Mouse (Mus musculus): Measurements from ENCODE around the gene Pfn4. TPM values are rescaled to one million over a fixed set of nuclear protein-coding genes. Genes with fewer than 3 reads are reported as not detected.

The Pfn4 gene
- polyA plus RNA-seq, 1 experiment from 2014 or later, result 11.8 TPM

DNA sequence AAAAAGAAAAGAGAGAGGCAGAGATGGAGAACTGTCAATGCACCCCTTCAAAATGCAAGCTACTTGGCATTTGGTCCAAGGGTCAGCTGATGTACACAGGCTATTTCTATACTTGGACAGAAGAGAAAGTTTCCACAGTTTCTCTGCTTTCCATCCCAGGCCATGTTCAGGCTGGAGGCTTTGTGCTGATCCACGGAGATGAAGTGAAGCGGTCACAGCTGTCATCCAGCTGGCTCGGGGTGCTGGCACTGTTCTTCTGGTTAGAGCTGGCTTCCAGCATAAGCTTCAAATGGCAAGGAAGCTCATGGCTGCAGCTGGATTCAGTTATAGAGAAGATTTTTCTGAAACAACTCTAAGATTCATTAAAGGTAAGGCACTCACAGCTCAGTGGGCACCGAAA is 44.8 kb downstream of the Pfn4 start:
- Histone ChIP-seq H3K9me3 (replicated peaks; ENCODE audit: control insufficient read depth, low read length) (no peaks in the 10 kb centered on the region), H3K9ac (ENCODE audit: low read length) (no peak overlapping the region), H3K27me3 (replicated peaks; ENCODE audit: control insufficient read depth, insufficient read depth, low read length) (no peaks in the 10 kb centered on the region), H3K4me3 (ENCODE audit: low read depth, low read length) (no peak overlapping the region), H3K4me2 (ENCODE audit: low read length) (no peak overlapping the region), H3K4me1 (ENCODE audit: control insufficient read depth, insufficient read depth, low read length) (peaks cover 6% of the 10 kb centered on the region), H3K27ac (ENCODE audit: low read depth, low read length) (no peak overlapping the region), H3K36me3 (ENCODE audit: control insufficient read depth, insufficient read depth, low read length) (no peaks in the 10 kb centered on the region)
- 85% methylated on average over 4 of the region's 4 CpGs for WGBS
- ATAC-seq (no peak), DNase-seq (ENCODE audit: low spot score) (no peak)

DNA sequence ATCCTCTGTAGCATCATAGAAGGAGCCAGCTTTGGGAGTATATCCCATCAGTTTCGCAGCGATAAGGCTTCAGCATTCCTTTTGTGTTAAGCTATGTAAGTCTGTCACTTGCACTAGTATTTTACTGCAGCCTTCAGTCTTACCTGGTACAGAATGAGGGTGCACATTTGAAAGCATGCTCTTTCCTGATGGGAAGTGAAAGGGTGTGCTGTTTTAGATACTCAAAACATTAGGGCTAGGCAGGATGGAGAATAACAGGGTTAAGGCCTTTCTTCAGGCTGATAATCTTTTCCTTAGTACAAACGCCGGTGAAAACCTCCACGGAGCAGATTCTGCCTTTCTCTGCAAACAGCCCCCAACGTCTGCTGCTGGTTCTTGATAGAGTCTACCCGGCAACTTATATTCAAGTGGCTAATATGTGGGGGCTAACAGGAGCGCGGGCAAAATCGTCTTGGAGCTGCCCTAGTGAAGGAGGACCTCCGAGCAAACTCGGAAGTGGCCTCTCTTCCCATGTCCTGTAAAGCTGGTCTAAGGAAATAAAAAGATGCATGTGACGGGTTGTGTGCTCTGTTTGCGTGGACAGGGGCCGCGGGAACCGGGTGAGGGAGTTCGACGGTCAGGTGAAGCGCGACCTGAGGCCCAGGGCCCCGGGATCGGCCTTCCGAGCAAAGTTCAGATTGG is 48.0 kb downstream of the Pfn4 start:
- WGBS, result 9% methylated on average over 24 of the region's 24 CpGs
- Histone ChIP-seq H3K27me3 (replicated peaks; ENCODE audit: control insufficient read depth, insufficient read depth, low read length) (no peaks in the 10 kb centered on the region), H3K27ac (ENCODE audit: low read depth, low read length) (peak overlapping the region; percentile 74; the same call in 1 of the 2 replicates), H3K4me1 (ENCODE audit: control insufficient read depth, insufficient read depth, low read length) (peaks cover 7% of the 10 kb centered on the region), H3K4me2 (ENCODE audit: low read length) (peak overlapping the region; percentile 59), H3K36me3 (ENCODE audit: control insufficient read depth, insufficient read depth, low read length) (peaks cover 13% of the 10 kb centered on the region), H3K4me3 (ENCODE audit: low read depth, low read length) (peak overlapping the region; percentile 81), H3K9ac (ENCODE audit: low read length) (peak overlapping the region; percentile 69), H3K9me3 (replicated peaks; ENCODE audit: control insufficient read depth, low read length) (no peaks in the 10 kb centered on the region)
- ATAC-seq (peak; percentile 3; the same call in 1 of the 2 replicates), DNase-seq (ENCODE audit: low spot score) (no peak)

DNA sequence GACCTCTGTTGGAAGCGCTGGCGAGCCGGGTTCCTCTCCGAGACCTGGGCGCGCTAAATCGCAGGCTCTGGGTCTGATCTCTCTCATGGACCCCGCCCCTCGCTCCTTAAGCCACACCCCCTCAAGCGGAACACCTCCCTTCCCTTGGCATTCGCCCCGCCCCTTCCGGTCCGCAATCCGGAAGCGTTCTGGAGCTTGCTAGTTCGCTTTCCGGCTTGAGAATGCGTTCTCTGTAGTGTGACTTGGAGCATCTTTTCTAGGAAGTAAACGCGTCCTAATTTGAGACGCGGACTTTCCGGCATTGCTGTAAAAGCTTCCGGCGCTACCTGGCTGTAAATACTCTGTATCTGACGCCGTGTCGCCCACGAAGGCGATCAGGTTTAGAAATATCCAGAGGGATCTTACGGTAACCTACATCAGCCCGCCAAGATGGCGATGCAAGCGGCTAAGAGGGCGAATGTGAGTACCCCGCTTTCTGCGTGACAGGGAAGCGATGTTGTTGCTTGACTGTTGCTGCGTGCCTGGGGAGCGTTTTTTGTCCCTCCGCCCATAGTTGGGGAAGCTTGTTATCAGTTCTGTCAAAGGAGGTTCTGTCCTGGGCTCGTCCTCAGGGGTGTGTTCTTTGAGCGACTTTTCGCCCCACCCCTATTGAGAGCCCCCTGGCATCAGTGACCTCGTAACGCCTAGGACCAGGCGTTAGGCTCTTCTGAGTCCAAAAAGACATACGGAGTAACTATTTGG is 48.7 kb downstream of the Pfn4 start, which contains the start of gene Sf3b6:
Gene Sf3b6 (plus strand): TSS at position 184 of the 741 bp plus-strand sequence.
- Histone ChIP-seq H3K9me3 (replicated peaks; ENCODE audit: control insufficient read depth, low read length) (no peaks in the 10 kb centered on the region), H3K9ac (ENCODE audit: low read length) (peak within 1 kb of the TSS; percentile 69), H3K4me2 (ENCODE audit: low read length) (peak within 1 kb of the TSS; percentile 83), H3K4me1 (ENCODE audit: control insufficient read depth, insufficient read depth, low read length) (peaks cover 7% of the 10 kb centered on the region), H3K27ac (ENCODE audit: low read depth, low read length) (peak within 1 kb of the TSS; percentile 74; the same call in 1 of the 2 replicates), H3K36me3 (ENCODE audit: control insufficient read depth, insufficient read depth, low read length) (peaks cover 20% of the 10 kb centered on the region), H3K27me3 (replicated peaks; ENCODE audit: control insufficient read depth, insufficient read depth, low read length) (no peaks in the 10 kb centered on the region), H3K4me3 (ENCODE audit: low read depth, low read length) (peak within 1 kb of the TSS; percentile 81)
- under 1% methylated on average over 49 of the region's 49 CpGs for WGBS
- peak; percentile 99 for DNase-seq (ENCODE audit: low spot score)
- ATAC-seq, result peak; percentile 99

DNA sequence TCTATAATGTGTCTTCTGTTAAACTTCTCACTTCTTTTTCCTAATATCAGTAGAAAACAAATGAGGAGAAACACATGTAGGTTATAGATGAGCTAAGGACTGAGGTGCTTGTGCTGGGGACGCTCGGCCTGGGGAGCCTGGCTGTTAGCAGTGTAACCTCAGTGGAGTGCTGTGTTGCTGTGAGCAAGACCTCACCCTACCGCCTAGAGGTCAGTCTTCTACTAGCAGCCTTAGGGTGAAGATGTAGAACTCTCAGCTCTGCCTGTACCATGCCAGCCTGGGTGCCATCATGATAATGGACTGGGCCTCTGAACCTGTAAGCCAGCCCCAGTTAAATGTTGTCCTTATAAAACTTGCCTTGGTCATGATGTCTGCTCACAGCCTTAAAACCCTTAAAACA is 58.4 kb downstream of the Pfn4 start:
- ATAC-seq, result no peak
- Histone ChIP-seq H3K4me2 (ENCODE audit: low read length) (no peak overlapping the region), H3K9me3 (replicated peaks; ENCODE audit: control insufficient read depth, low read length) (no peaks in the 10 kb centered on the region), H3K9ac (ENCODE audit: low read length) (no peak overlapping the region), H3K27ac (ENCODE audit: low read depth, low read length) (no peak overlapping the region), H3K36me3 (ENCODE audit: control insufficient read depth, insufficient read depth, low read length) (peaks cover 58% of the 10 kb centered on the region), H3K4me3 (ENCODE audit: low read depth, low read length) (no peak overlapping the region), H3K4me1 (ENCODE audit: control insufficient read depth, insufficient read depth, low read length) (no peaks in the 10 kb centered on the region), H3K27me3 (replicated peaks; ENCODE audit: control insufficient read depth, insufficient read depth, low read length) (no peaks in the 10 kb centered on the region)
- no peak for DNase-seq (ENCODE audit: low spot score)
- WGBS, result 69% methylated on average over 3 of the region's 3 CpGs

Other genes with a start within 250 kb of the Pfn4 start
- 13.0 and 14.5 TPM in 2 replicates for gene Itsn2, start 176.4 kb upstream of the Pfn4 start, polyA plus RNA-seq (2014; fragmentation: Nextera tagmentation; extraction: Ambion mirVana)
- not detected in 2 replicates for gene Gm3625, start 176.1 kb upstream of the Pfn4 start, polyA plus RNA-seq (2014; fragmentation: Nextera tagmentation; extraction: Ambion mirVana)
- 0.13 and 0.53 TPM in 2 replicates for gene Fam228a, start 30.6 kb upstream of the Pfn4 start, polyA plus RNA-seq (2014; fragmentation: Nextera tagmentation; extraction: Ambion mirVana)
- 4.1 and 5.5 TPM in 2 replicates for gene Fam228b, start 245 bp downstream of the Pfn4 start, polyA plus RNA-seq (2014; fragmentation: Nextera tagmentation; extraction: Ambion mirVana)
- gene Sf3b6, start 48.5 kb downstream of the Pfn4 start, polyA plus RNA-seq (2014; fragmentation: Nextera tagmentation; extraction: Ambion mirVana), result 362 and 405 TPM in 2 replicates
- 26.8 and 28.2 TPM in 2 replicates for gene Fkbp1b, start 72.6 kb downstream of the Pfn4 start, polyA plus RNA-seq (2014; fragmentation: Nextera tagmentation; extraction: Ambion mirVana)
- 12.2 and 12.7 TPM in 2 replicates for gene Wdcp, start 74.3 kb downstream of the Pfn4 start, polyA plus RNA-seq (2014; fragmentation: Nextera tagmentation; extraction: Ambion mirVana)
- gene Mfsd2b, start 105.3 kb downstream of the Pfn4 start, polyA plus RNA-seq (2014; fragmentation: Nextera tagmentation; extraction: Ambion mirVana), result 0.59 and 0.83 TPM in 2 replicates
- 32.4 and 37.2 TPM in 2 replicates for gene Ubxn2a, start 138.7 kb downstream of the Pfn4 start, polyA plus RNA-seq (2014; fragmentation: Nextera tagmentation; extraction: Ambion mirVana)
- 12.8 and 13.3 TPM in 2 replicates for gene Atad2b, start 148.3 kb downstream of the Pfn4 start, polyA plus RNA-seq (2014; fragmentation: Nextera tagmentation; extraction: Ambion mirVana)

All from forebrain, embryonic 14.5 days (tissue).